ENCODE assay signal across 23 mouse cellular contexts in genomic region chr13:58037506-58037905, GRCm38 (mm10).
"Had no signal": no experiment of that assay in that cellular context is flagged by ENCODE, and none has a peak within 500 bp of the region (broad histone marks: within the 10 kb centered on the region; RNA-seq: fewer than 3 reads in every experiment).

No protein-coding gene starts in this region.

- H3K9me3 ChIP-seq: heart, embryonic 10.5 days; hindbrain, embryonic 13.5 days; hindbrain, embryonic 15.5 days; limb, embryonic 13.5 days; limb, embryonic 15.5 days; liver, embryonic 13.5 days; liver, embryonic 15.5 days had no signal

- H3K9ac ChIP-seq: heart, embryonic 12.5 days; hindbrain, embryonic 13.5 days; hindbrain, embryonic 15.5 days; limb, embryonic 13.5 days; limb, embryonic 15.5 days; liver, embryonic 13.5 days; liver, embryonic 15.5 days had no signal

- ATAC-seq: hindbrain, postnatal 0 days; intestine, embryonic 16.5 days had no signal

- H3K36me3 ChIP-seq: heart, embryonic 10.5 days; limb, embryonic 15.5 days; liver, embryonic 13.5 days; liver, embryonic 15.5 days had no signal

- H3K4me1 ChIP-seq: hindbrain, embryonic 13.5 days; hindbrain, embryonic 15.5 days; liver, embryonic 13.5 days; liver, embryonic 15.5 days had no signal

- H3K4me3 ChIP-seq: gastrocnemius, adult 2 months; heart, embryonic 10.5 days; heart, embryonic 12.5 days; hindbrain, embryonic 13.5 days; hindbrain, embryonic 15.5 days; limb, embryonic 13.5 days; limb, embryonic 15.5 days; liver, embryonic 13.5 days; liver, embryonic 15.5 days had no signal

- DNase-seq: gastrocnemius, adult 2 months; gastrocnemius, postnatal 10 days; gastrocnemius, postnatal 25 days; heart, adult 18-20 months; heart, postnatal 10 days; kidney, adult 11 months; kidney, adult 2 months; kidney, adult 9 months; kidney, postnatal 10 days; kidney, postnatal 36 days; layer of hippocampus, adult 9-11 months; layer of hippocampus, postnatal 36 days; left cerebral cortex, postnatal 4 days; liver, embryonic 13.5 days had no signal

- H3K27me3 ChIP-seq: heart, embryonic 12.5 days; hindbrain, embryonic 13.5 days; hindbrain, embryonic 15.5 days; limb, embryonic 13.5 days; limb, embryonic 15.5 days; liver, embryonic 13.5 days; liver, embryonic 15.5 days had no signal

- H3K4me2 ChIP-seq: heart, embryonic 12.5 days; hindbrain, embryonic 13.5 days; hindbrain, embryonic 15.5 days; limb, embryonic 13.5 days; limb, embryonic 15.5 days; liver, embryonic 13.5 days; liver, embryonic 15.5 days had no signal

- H3K27ac ChIP-seq: gastrocnemius, adult 2 months; heart, embryonic 10.5 days; hindbrain, embryonic 13.5 days; hindbrain, embryonic 15.5 days; hindbrain, postnatal 0 days; limb, embryonic 13.5 days; liver, embryonic 13.5 days; liver, embryonic 15.5 days had no signal
